Mouse (Mus musculus) large intestine, adult 2 months (tissue): ENCODE measurements at regions not wholly inside any gene's neighbourhood (a gene's known extent, or its start where the extent isn't known, plus 50 kb on each side); places are given as distances from the start of the nearest gene placed in this dataset.

ENCODE experiments used
- DNase-seq: peaks from one replicate; pipeline ENCODE4 v3.0.0-alpha.2; 2012; ENCODE audit warnings: low read depth, low spot score
- WGBS: fragments of 180-500 bp; shearing (Covaris S2); methylation state at CpG from one replicate; pipeline ENCODE4 v1.1.7; 2018; 5-methylcytosine and 5-hydroxymethylcytosine counted together

GRCm38 (mm10) chr6:51697754-51698153 lies 174.1 kb downstream of the Snx10 start:
- WGBS: 83% methylated on average over 3 of the region's 3 CpGs
- DNase-seq: no peak

- WGBS: 82% methylated on average over 4 of the region's 4 CpGs
- no peak for DNase-seq
Observed at GRCm38 (mm10) chr6:51698244-51698643, 174.5 kb downstream of the Snx10 start.

GRCm38 (mm10) chr6:51701253-51702020 lies 177.7 kb downstream of the Snx10 start:
- WGBS: 79% methylated on average over 11 of the region's 11 CpGs
- DNase-seq: no peak

GRCm38 (mm10) chr6:51702456-51703171 lies 178.9 kb downstream of the Snx10 start:
- no peak for DNase-seq
- WGBS: 86% methylated on average over 10 of the region's 10 CpGs

- 59% methylated on average over 6 of the region's 6 CpGs for WGBS
- DNase-seq: no peak
Observed at GRCm38 (mm10) chr6:51708011-51708410, 184.3 kb downstream of the Snx10 start.

GRCm38 (mm10) chr6:51708668-51709339 lies 185.1 kb downstream of the Snx10 start:
- DNase-seq: no peak
- 35% methylated on average over 9 of the region's 9 CpGs for WGBS

GRCm38 (mm10) chr6:51709340-51710067 lies 185.8 kb downstream of the Snx10 start:
- DNase-seq: no peak
- WGBS: 58% methylated on average over 11 of the region's 11 CpGs

- 58% methylated on average over 5 of the region's 5 CpGs for WGBS
- DNase-seq: no peak
Observed at GRCm38 (mm10) chr6:51710153-51710552, 186.5 kb downstream of the Snx10 start.

GRCm38 (mm10) chr6:51710926-51711615 lies 187.4 kb downstream of the Snx10 start:
- no peak for DNase-seq
- 86% methylated on average over 15 of the region's 15 CpGs for WGBS

- 81% methylated on average over 7 of the region's 7 CpGs for WGBS
- no peak for DNase-seq
Observed at GRCm38 (mm10) chr6:51711616-51711970, 187.9 kb downstream of the Snx10 start.

GRCm38 (mm10) chr6:51715158-51715840 lies 191.6 kb downstream of the Snx10 start:
- DNase-seq: no peak
- WGBS: 66% methylated on average over 8 of the region's 8 CpGs

GRCm38 (mm10) chr6:51717386-51717785 lies 193.7 kb downstream of the Snx10 start:
- no peak for DNase-seq
- 31% methylated on average over 7 of the region's 7 CpGs for WGBS

GRCm38 (mm10) chr6:51720705-51721104 lies 197.0 kb downstream of the Snx10 start:
- WGBS: 23% methylated on average over 7 of the region's 7 CpGs
- peak; percentile 31 for DNase-seq

GRCm38 (mm10) chr6:51723053-51723452 lies 199.4 kb downstream of the Snx10 start:
- WGBS: 26% methylated on average over 4 of the region's 4 CpGs
- DNase-seq: no peak

GRCm38 (mm10) chr6:51727191-51727590 lies 203.5 kb downstream of the Snx10 start:
- no peak for DNase-seq
- WGBS: 89% methylated on average over 8 of the region's 8 CpGs

GRCm38 (mm10) chr6:51728816-51729562 lies 205.3 kb downstream of the Snx10 start:
- 47% methylated on average over 10 of the region's 10 CpGs for WGBS
- DNase-seq: no peak

- no peak for DNase-seq
- 85% methylated on average over 17 of the region's 17 CpGs for WGBS
Observed at GRCm38 (mm10) chr6:51730564-51731351, 207.1 kb downstream of the Snx10 start.
